Comparison of ENCODE assay signal across 1 mouse cellular context in genomic region chr2:73943735-73944134, GRCm38 (mm10).
TF ChIP-seq lines count a peak whose summit lies in the region.

No protein-coding gene starts in this region.

TF ChIP-seq in CH12.LX, 34 proteins besides CTCF, POLR2A, EP300 and RAD21 (continued from another document):
- no peak for TF ChIP-seq HCFC1 (IDR thresholded peaks at IDR 0.05; ENCODE audit: low read depth, low read length)
- no peak for TF ChIP-seq UBTF (IDR thresholded peaks at IDR 0.05; ENCODE audit: low read depth, low read length)
- no peak for TF ChIP-seq SMC3 (IDR thresholded peaks at IDR 0.05; ENCODE audit: low read depth, low read length)
